Mouse (Mus musculus) cortical plate, adult 2 months (tissue): ENCODE data around the gene Ndufb10. TPM values are rescaled to one million over a fixed set of nuclear protein-coding genes. Genes with fewer than 3 reads are reported as not detected.

ENCODE experiments used
- H3K27ac ChIP-seq: fragments of 200-500 bp; 2 replicates; pipeline ENCODE4 v1.5.1; 2012; ENCODE audit warnings: low read length, control low read depth, inconsistent platforms; ENCODE audit not compliant: insufficient read depth
- H3K4me1 ChIP-seq: fragments of 200-500 bp; 2 replicates; pipeline ENCODE4 v1.6.1; 2011; ENCODE audit warnings: low read length; ENCODE audit not compliant: control insufficient read depth, insufficient read depth
- H3K4me3 ChIP-seq: fragments of 200-500 bp; 2 replicates; pipeline ENCODE4 v1.5.1; 2011; ENCODE audit warnings: mild to moderate bottlenecking, low read length, control low read depth; ENCODE audit not compliant: insufficient read depth
- CTCF ChIP-seq: fragments of 200-500 bp; IDR thresholded peaks from 2 replicates; pipeline ENCODE4 v1.5.1; 2011; ENCODE audit warnings: mild to moderate bottlenecking, control low read depth, low read length; ENCODE audit not compliant: insufficient read depth; ENCODE audit errors: extremely low read depth
- POLR2A ChIP-seq: fragments of 200-500 bp; IDR thresholded peaks from 2 replicates; pipeline ENCODE4 v1.6.1; 2011; ENCODE audit warnings: mild to moderate bottlenecking, low read length, control low read depth; ENCODE audit not compliant: insufficient read depth; ENCODE audit errors: extremely low read depth
- polyA plus RNA-seq: library from polyadenylated mRNA; depleted of rRNA; stranded (reverse); fragments of >200 nt; gene quantifications from 2 replicates; pipeline ENCODE4 v1.2.3, GENCODE M21; 2012; rRNA removed

The Ndufb10 gene
- polyA plus RNA-seq, 1 experiment, result 431 TPM

DNA sequence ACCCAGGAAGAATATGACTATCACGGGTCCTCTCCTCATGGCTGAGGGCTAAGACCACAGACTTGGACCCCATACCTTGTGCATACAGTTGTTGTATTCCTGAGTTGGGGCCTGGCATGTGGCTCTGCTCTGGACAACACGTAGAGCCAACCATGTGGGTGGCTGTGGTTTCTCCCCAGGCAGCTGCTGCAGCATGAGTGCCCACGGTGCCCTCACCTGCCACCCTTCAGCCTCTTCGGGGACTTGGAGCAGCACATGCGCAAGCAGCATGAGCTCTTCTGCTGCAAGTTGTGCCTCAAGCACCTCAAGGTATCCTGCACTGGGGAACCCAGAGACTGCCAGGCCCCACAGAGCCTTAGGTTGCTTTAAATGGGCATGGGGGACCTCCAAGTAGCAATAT is 47.4 kb downstream of the Ndufb10 start:
- TF ChIP-seq POLR2A, result no peak
- Histone ChIP-seq H3K4me3 (no peak overlapping the region), H3K27ac (no peak overlapping the region), H3K4me1 (peaks cover 7% of the 10 kb centered on the region)

DNA sequence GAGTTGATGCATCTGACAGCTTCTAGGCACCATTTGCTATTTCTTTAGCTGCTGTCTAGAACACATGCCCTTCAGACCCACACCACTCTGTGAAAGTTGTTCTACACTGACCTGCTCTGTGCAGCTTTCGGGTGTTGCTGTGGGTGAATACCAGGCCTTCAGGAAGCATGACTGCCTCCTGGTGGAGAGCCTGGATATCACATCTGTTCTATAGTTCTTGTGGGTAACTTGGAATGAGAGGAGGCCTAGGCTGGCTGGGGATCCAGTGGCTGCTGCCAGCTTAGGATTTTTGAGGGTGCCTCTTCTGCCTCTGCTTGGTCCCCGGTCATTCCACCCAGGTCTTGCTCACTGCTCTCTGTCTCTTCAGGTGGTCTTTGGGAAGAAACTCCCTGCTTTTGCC is 48.1 kb downstream of the Ndufb10 start:
- H3K4me3 ChIP-seq, result no peak overlapping the region
- TF ChIP-seq CTCF (peak; percentile 54), POLR2A (no peak)
- peaks cover 9% of the 10 kb centered on the region for H3K4me1 ChIP-seq
- no peak overlapping the region for H3K27ac ChIP-seq

DNA sequence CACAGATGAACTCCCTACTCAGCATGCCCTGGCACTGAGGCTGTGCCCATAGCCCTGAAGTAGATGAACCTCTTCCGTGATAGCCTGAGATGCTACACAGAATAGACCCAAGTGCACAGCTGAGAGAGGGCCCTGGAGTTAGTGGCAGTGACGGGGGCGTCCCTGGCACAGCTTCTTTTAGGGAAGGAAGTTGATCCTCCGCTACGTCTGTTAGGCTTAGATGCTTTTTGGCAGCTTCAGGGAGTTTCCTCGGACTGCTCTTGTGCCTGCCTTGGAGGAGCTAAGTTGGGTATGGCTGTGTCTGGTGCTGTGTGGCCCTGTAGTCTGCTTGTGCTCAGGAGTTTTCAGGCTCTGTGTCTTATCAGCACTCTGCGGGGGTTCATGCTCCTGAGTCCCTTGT is 50.0 kb downstream of the Ndufb10 start:
- no peak for TF ChIP-seq CTCF
- TF ChIP-seq POLR2A, result no peak
- Histone ChIP-seq H3K4me1 (peaks cover 9% of the 10 kb centered on the region), H3K4me3 (no peak overlapping the region), H3K27ac (no peak overlapping the region)

DNA sequence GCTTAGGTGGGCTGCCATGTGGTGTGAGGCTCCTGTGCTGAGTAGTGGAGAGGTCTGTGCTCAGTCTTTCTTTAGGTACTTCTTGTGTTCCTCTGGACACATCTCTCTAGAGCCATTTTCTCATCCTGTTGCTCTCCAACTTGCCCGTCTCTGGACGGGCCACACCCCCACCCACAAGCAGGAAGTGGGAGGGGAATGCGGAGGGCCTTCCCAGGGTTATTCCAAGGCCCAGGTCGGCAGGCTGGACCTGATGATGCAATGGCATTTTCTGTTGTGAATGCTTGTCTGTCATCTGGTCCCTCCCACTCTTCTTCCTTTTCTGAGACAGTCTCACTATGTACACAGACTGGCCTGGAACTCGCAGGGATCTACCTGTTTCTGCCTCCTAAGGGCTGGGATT is 52.1 kb downstream of the Ndufb10 start:
- Histone ChIP-seq H3K4me1 (peaks cover 9% of the 10 kb centered on the region), H3K27ac (no peak overlapping the region), H3K4me3 (no peak overlapping the region)
- TF ChIP-seq CTCF (no peak), POLR2A (no peak)

Other genes with a start within 250 kb of the Ndufb10 start
- 37.0 and 39.1 TPM in 2 replicates for gene Mlst8, start 245.4 kb downstream of the Ndufb10 start, polyA plus RNA-seq
- 106 and 109 TPM in 2 replicates for gene Caskin1, start 235.9 kb downstream of the Ndufb10 start, polyA plus RNA-seq
- 176 and 187 TPM in 2 replicates for gene Traf7, start 196.5 kb downstream of the Ndufb10 start, polyA plus RNA-seq
- 97.3 and 102 TPM in 2 replicates for gene Rab26, start 190.3 kb downstream of the Ndufb10 start, polyA plus RNA-seq
- 82.0 and 91.8 TPM in 2 replicates for gene Pkd1, start 174.6 kb downstream of the Ndufb10 start, polyA plus RNA-seq
- gene Tsc2, start 91.8 kb downstream of the Ndufb10 start, polyA plus RNA-seq, result 163 and 192 TPM in 2 replicates
- 9.7 and 10.8 TPM in 2 replicates for gene Nthl1, start 91.8 kb downstream of the Ndufb10 start, polyA plus RNA-seq
- 68.2 and 69.0 TPM in 2 replicates for gene Slc9a3r2, start 74.2 kb downstream of the Ndufb10 start, polyA plus RNA-seq
- 0.34 and 0.50 TPM in 2 replicates for gene Npw, start 66.0 kb downstream of the Ndufb10 start, polyA plus RNA-seq
- 53.5 and 53.6 TPM in 2 replicates for gene Zfp598, start 54.8 kb downstream of the Ndufb10 start, polyA plus RNA-seq
- gene Syngr3, start 34.5 kb downstream of the Ndufb10 start, polyA plus RNA-seq, result 177 and 184 TPM in 2 replicates
- 21.1 and 21.5 TPM in 2 replicates for gene Gfer, start 28.3 kb downstream of the Ndufb10 start, polyA plus RNA-seq
- gene Noxo1, start 28.2 kb downstream of the Ndufb10 start, polyA plus RNA-seq, result 5.2 and 6.4 TPM in 2 replicates
- 53.0 and 53.7 TPM in 2 replicates for gene Tbl3, start 16.8 kb downstream of the Ndufb10 start, polyA plus RNA-seq
- gene Rnf151, start 6.4 kb downstream of the Ndufb10 start, polyA plus RNA-seq, result 0.32 and 0.33 TPM in 2 replicates
- gene Rps2, start 6.4 kb downstream of the Ndufb10 start, polyA plus RNA-seq, result 980 and 1,011 TPM in 2 replicates
- 0.48 and 0.57 TPM in 2 replicates for gene Rpl3l, start 3.3 kb upstream of the Ndufb10 start, polyA plus RNA-seq
- 47.3 and 53.0 TPM in 2 replicates for gene Msrb1, start 12.2 kb upstream of the Ndufb10 start, polyA plus RNA-seq
- 0.29 and 0.44 TPM in 2 replicates for gene Hs3st6, start 28.5 kb upstream of the Ndufb10 start, polyA plus RNA-seq
- not detected in 2 replicates for gene Meiob, start 79.8 kb upstream of the Ndufb10 start, polyA plus RNA-seq
- 138 and 151 TPM in 2 replicates for gene Hagh, start 115.7 kb upstream of the Ndufb10 start, polyA plus RNA-seq
- gene Fahd1, start 125.9 kb upstream of the Ndufb10 start, polyA plus RNA-seq, result 21.8 and 25.1 TPM in 2 replicates
- gene Igfals, start 141.5 kb upstream of the Ndufb10 start, polyA plus RNA-seq, result not detected in 2 replicates
- 24.6 and 27.3 TPM in 2 replicates for gene Nubp2, start 161.9 kb upstream of the Ndufb10 start, polyA plus RNA-seq
- 91.9 and 92.7 TPM in 2 replicates for gene Spsb3, start 162.2 kb upstream of the Ndufb10 start, polyA plus RNA-seq
- gene Eme2, start 170.6 kb upstream of the Ndufb10 start, polyA plus RNA-seq, result 62.4 and 65.0 TPM in 2 replicates
- 115 and 117 TPM in 2 replicates for gene Mrps34, start 170.6 kb upstream of the Ndufb10 start, polyA plus RNA-seq
- gene Nme3, start 172.0 kb upstream of the Ndufb10 start, polyA plus RNA-seq, result 94.5 and 94.7 TPM in 2 replicates
- 328 and 355 TPM in 2 replicates for gene Mapk8ip3, start 212.5 kb upstream of the Ndufb10 start, polyA plus RNA-seq
- gene Jpt2, start 236.2 kb upstream of the Ndufb10 start, polyA plus RNA-seq, result 4.5 and 6.2 TPM in 2 replicates